9 mouse cellular contexts compared by ENCODE assay signal in genomic region chr7:92323710-92324109, GRCm38 (mm10).
A peak's percentile ranks its signal among the peaks of the same experiment; 100 is the strongest.
DNase-seq lines count a peak whose midpoint lies in the region; ATAC-seq and TF ChIP-seq lines count a peak whose summit lies in the region.
"Had no signal": no experiment of that assay in that cellular context is flagged by ENCODE, and none has a peak within 500 bp of the region (broad histone marks: within the 10 kb centered on the region; RNA-seq: fewer than 3 reads in every experiment).

No protein-coding gene starts in this region.

- ATAC-seq in liver, postnatal 0 days, result no peak
- no peak for ATAC-seq in liver, embryonic 12.5 days

- H3K36me3 ChIP-seq in liver, postnatal 0 days (replicated peaks; ENCODE audit: insufficient read depth, low read length), result no peaks in the 10 kb centered on the region
- no peaks in the 10 kb centered on the region for H3K36me3 ChIP-seq in liver, embryonic 12.5 days
- H3K36me3 ChIP-seq: liver, embryonic 15.5 days had no signal

- WGBS in liver, postnatal 0 days (ENCODE audit: insufficient replicate concordance), result 32% methylated on average over 4 of the region's 4 CpGs
- 24% methylated on average over 4 of the region's 4 CpGs for WGBS in liver, embryonic 12.5 days (ENCODE audit: insufficient replicate concordance)

- H3K9ac ChIP-seq in liver, postnatal 0 days (replicated peaks), result no peak overlapping the region
- no peak overlapping the region for H3K9ac ChIP-seq in liver, embryonic 12.5 days
- H3K9ac ChIP-seq: liver, embryonic 15.5 days had no signal

- H3K4me2 ChIP-seq in liver, postnatal 0 days (ENCODE audit: low read depth, low read length), result no peak overlapping the region
- H3K4me2 ChIP-seq in liver, embryonic 12.5 days, result no peak overlapping the region
- H3K4me2 ChIP-seq: liver, embryonic 15.5 days had no signal

- no peaks in the 10 kb centered on the region for H3K27me3 ChIP-seq in liver, postnatal 0 days (ENCODE audit: insufficient read depth, low read length)
- no peaks in the 10 kb centered on the region for H3K27me3 ChIP-seq in liver, embryonic 12.5 days (replicated peaks)
- H3K27me3 ChIP-seq: liver, embryonic 15.5 days had no signal

- no peak overlapping the region for H3K27ac ChIP-seq in liver, postnatal 0 days (ENCODE audit: low read depth)
- no peak overlapping the region for H3K27ac ChIP-seq in liver, embryonic 12.5 days
- H3K27ac ChIP-seq: liver, embryonic 15.5 days had no signal

- no peak for TF ChIP-seq EP300 in liver, postnatal 0 days (IDR thresholded peaks at IDR 0.05; ENCODE audit: low read depth)

- DNase-seq in liver, postnatal 0 days, result peak; percentile 25
- peak; percentile 45 for DNase-seq in adrenal gland, adult 2 months
- peak; percentile 67 for DNase-seq in embryo, embryonic 10 days (ENCODE audit: low spot score)
- DNase-seq in kidney, adult 8-10 months, result peak; percentile 16 to 57
- DNase-seq in thymus, postnatal 10 days (ENCODE audit: low spot score in 2 of 2), result no peak
- DNase-seq in layer of hippocampus, adult 9-11 months, result no peak
- no peak for DNase-seq in frontal cortex, postnatal 10 days (ENCODE audit: low spot score in 2 of 2)

- TF ChIP-seq CTCF in liver, postnatal 0 days (IDR thresholded peaks at IDR 0.05; ENCODE audit: low read depth), result peak; percentile 71

- no peak overlapping the region for H3K4me3 ChIP-seq in liver, postnatal 0 days (ENCODE audit: low read depth, low read length)
- no peak overlapping the region for H3K4me3 ChIP-seq in liver, embryonic 12.5 days
- H3K4me3 ChIP-seq: liver, embryonic 15.5 days had no signal

- H3K9me3 ChIP-seq in liver, postnatal 0 days (ENCODE audit: low read length), result no peaks in the 10 kb centered on the region
- no peaks in the 10 kb centered on the region for H3K9me3 ChIP-seq in liver, embryonic 12.5 days (replicated peaks)
- H3K9me3 ChIP-seq: liver, embryonic 15.5 days had no signal

- no peaks in the 10 kb centered on the region for H3K4me1 ChIP-seq in liver, postnatal 0 days (ENCODE audit: insufficient read depth)
- no peaks in the 10 kb centered on the region for H3K4me1 ChIP-seq in liver, embryonic 12.5 days
- H3K4me1 ChIP-seq: liver, embryonic 15.5 days had no signal

Comparison
In these comparisons a context has a peak if more than half of its experiments do, and no peak if none do; other contexts are left out.
1. DNase-seq: peak in liver, postnatal 0 days (single experiment), adrenal gland, adult 2 months (single experiment), embryo, embryonic 10 days (single experiment) and kidney, adult 8-10 months (2 of 2); none in thymus, postnatal 10 days (0 of 2), layer of hippocampus, adult 9-11 months (single experiment) and frontal cortex, postnatal 10 days (0 of 2).